Mouse (Mus musculus) layer of hippocampus, postnatal 10 days (tissue): ENCODE measurements around the gene Mixl1. TPM values are rescaled to one million over a fixed set of nuclear protein-coding genes. Genes with fewer than 3 reads are reported as not detected.

Source experiments
- DNase-seq, 2 experiments: peaks; one replicate each; pipeline ENCODE4 v3.0.0; 2021; ENCODE audit warnings: low spot score in 2 of 2
- long read RNA-seq: library from polyadenylated mRNA; stranded (forward); transcript quantifications from one replicate; pipeline ENCODE4 v2.0.0, GENCODE M21; 2023
- total RNA-seq, 2 experiments: library from RNA; stranded (reverse); gene quantifications; 2 replicates each; pipeline ENCODE4 v1.2.3; 2021

The Mixl1 gene
- total RNA-seq = not detected
- long read RNA-seq = 0 reads

DNA sequence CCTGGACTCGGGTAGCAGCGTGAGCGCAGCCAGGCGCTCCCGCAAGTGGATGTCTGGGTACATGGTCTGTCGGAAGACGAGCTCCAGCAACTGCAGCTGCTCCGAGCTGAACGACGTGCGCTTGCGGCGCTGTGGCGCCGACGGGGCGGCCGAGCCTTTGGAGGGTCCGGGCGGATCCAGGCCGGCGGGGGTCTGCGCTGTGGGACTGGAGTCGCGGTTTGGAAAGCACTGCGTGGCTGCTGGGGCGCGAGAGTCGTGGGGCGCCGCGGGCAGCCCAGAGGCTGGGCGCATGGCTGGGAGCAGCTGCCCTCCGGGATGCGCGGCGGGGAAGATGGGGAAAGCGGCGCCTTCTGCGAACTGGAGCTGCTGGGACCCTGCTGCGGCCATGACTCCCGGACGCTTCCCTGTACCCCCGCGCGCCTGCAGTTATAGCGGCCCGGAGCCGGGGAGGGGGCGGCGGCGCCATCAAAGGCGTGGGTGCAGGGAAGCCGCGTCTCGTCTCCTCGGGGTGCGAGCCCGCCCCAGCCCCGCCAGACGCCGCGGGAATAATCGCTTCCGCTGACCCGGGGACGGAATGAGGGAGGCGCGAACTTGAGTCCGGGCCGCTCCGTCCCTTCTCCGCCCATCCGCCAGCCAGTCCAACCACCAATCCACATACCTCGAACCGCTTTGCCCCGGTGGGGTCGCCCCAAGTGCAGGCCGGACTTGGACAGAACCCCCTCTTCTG lies at the start of gene Mixl1:
Gene Mixl1 (minus strand): TSS at position 409 of the 727 bp plus-strand sequence.
- peak in 1 of 2 experiments; percentile 12 for DNase-seq

DNA sequence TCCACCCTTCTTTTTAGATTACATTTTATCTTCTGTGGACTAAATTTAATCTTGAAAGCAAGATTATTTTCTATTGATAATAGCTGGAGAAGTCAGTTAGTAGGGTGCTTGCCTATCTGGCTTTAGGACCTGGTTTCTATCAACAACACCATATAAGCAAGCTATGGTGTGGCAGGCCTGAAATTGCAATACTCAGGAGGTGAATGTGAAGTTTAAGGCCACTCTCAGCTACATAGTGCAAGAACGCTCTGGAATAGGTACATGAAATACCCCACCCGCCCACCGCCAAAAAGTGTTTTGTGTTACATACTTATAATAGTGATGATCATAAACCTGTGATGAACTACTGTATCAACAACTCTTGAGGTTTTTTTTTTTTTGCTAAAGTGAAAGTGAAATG lies 32.4 kb upstream of the Mixl1 start:
- no peak for DNase-seq

DNA sequence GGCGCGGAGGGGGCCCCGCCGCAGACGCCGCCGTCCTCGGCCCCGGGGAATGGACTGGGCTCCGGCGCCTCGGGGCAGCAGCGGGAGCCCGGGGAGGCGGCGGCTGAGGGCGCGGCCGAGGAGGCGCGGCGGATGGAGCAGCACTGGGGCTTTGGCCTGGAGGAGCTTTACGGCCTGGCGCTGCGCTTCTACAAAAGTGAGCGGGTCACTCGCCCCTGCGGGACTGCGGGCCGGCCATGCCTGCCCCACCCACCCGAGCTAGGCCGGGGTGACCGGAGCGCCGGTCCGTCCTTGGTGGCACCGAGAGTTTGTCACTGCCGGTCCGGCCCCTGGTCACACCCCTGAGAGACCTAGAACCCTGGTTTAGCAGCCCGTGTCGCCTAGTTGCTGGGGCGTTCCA lies 29.3 kb upstream of the Mixl1 start:
- no peak for DNase-seq

DNA sequence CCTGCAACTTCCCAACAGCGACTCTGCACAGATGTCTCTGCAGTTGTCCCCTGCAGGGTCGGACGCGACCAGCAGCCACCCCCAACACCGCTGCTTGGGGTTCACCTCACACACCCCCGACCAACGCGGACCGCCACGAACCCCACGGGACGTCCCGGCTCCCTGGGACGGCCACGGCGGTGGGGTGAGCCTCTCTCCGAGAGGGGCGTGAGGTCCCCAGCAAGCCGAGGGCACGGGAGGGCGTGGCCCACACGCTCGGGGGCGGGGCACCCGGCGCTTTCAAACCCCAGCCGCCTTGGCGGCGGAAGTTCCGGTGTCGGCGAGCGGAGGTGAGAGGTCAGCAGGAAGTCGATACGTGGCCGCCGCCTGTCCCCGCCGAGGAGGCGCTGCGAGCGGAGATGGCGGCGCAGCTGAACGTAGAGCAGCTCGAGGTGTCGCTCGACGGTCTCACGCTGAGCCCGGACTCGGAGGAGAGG lies 28.9 kb upstream of the Mixl1 start, which contains the start of gene Acbd3:
Gene Acbd3 (plus strand): TSS at position 340 of the 476 bp plus-strand sequence.
- peak; percentile 85 to 92 for DNase-seq

DNA sequence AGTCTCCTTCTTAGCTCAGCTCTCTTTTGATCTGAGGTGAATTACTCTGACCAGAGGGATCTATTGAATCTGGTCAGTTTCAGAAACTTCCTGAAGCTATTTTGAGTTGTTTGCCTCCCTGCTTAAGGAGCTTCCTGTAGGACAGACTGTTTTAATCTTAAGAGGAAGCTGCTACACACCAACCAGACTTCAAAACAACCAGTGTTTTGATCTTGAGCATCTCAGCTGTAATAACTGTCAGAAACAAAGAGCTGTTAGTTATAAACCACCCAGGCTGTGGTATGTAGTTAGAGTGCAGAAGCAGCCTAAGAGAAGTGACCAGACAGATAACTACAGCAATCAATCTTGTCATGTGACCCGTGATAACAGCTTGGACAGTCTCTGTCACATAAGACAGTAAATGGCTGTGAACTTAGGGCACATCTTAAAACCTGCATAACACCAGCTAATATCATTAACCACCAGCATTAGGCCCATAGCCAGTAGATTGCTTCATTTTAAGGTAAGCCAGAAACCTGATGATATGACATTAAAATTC lies 26.9 kb upstream of the Mixl1 start:
- DNase-seq = no peak

DNA sequence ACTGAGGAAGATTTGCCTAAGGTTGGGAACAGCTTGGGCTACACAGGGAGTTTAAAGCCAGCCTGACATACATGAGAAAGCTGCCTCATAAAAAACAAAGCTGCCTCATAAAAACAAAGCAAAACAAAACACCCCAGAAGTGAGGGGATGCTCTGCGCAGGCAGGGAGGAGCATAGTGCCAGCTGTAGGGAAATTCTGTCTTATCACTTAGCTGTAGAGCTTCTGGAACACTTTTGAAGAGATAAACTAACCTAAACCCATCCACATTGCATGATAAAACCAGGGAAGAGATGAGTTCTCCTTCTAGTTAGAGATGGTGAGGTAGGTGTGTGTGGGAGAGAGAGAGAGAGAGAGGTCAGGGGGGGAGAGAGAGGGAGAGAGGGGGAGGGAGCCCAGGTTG lies 25.8 kb upstream of the Mixl1 start:
- no peak for DNase-seq

DNA sequence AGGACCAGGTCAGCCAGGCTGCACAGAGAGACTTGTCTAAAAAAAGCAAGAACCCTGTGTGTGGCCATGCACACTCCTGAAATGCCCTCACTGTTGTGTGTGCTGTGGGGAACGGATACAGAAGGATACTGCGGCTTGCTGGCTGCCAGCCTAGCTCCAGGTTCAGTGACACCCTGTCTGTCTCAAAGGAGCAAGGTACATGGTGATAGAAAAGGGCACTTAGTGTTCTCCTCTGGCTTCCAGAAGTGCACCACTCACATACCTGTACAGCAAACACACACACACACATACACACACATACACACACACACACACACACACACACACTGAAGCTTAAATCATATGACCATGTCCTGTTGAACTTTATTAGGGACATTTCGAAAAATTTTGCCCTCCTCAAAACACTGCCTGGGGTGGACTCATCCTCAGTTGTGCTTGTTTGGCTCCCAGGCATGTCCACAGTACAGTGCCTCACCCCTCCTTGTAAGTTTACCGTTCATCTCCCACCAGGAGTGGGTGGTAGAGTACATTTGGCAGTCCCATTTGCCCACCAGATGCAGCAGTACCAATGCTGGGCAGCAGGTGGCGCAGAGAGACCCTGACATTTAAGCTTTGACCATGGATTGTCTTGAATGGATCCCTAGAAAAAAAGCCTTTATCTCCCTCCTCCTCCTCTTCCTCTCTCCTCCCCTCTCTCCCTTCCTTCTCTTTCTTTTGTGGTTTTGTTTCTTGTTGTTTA lies 23.3 kb upstream of the Mixl1 start:
- peak; percentile 86 to 89 for DNase-seq

DNA sequence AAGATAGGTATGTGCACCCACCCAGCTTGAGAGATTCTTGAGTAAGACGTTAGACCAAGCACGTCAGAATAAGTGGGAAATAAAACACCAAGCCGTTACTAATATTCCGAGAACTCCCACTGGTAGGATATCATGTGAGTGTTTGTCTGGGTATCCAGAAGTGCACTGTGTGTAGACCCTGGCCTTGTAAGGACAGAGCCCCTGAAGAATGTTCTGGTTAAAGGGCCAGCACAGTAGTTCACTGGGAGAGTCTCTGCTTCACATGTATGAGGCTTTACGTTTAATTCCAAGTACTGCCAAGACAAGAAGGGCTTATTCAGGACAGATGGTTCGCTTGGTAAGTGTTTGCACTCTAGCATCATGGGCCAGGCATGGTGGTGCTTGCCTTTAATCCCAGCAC lies 22.6 kb upstream of the Mixl1 start:
- DNase-seq = no peak

DNA sequence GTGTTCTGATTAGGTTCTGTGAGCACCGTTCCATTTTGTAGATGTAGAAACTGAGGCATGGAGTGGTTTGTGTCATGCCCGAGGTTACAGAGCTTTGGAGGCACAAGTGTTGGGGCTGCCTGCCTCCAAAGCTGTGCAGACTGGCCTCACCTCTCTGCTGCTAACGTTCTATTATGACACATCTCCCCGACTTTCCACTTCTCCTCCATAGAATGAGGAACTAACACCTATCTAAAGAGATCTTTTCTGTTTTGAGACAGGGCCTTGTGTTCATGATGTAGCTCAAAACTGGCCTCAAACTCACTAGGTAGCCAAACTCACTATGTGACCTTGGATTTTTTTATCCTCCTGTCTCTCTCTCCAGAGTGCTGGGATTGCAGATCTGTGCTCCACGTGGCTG lies 21.9 kb upstream of the Mixl1 start:
- DNase-seq = no peak

DNA sequence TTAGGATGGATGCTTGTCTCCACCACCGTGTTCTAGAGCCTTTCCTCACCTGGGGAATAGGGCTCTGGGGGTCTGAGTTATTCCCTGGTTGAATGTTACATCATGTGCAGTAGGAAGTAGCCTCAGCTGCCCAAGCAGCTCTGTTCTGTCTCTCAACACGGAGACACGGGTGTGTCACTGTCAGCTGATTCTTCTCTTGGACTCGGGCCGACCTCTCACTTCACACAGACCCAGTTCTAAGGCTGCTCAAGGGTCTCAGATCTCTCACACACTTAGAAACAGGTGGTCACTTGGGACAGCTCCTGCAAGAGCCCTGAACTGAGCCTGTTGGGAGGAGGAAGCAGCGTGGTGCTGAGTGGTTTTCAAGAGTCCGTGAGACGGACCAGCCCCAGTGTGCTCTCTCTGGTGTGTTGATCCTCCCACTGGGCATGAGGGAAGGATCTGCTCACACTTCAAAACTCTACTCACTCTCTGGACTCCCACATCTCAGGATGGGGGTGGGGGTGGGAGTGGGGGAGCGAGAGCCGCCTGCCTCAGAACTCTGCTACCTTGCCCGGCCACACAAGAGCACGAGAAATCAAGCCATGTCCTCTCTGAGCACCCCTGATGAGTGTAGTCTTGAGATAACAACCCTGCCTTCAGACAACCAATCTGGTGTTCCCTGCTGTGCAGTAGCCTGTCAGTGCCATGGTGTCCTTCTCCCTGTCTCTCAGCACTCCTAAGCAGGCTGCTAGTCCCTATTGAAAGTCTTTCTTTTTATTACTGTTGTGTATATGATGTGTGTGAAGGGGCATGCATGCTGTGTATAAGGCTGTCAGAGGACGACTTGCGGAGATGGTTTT lies 12.3 kb upstream of the Mixl1 start:
- no peak for DNase-seq

DNA sequence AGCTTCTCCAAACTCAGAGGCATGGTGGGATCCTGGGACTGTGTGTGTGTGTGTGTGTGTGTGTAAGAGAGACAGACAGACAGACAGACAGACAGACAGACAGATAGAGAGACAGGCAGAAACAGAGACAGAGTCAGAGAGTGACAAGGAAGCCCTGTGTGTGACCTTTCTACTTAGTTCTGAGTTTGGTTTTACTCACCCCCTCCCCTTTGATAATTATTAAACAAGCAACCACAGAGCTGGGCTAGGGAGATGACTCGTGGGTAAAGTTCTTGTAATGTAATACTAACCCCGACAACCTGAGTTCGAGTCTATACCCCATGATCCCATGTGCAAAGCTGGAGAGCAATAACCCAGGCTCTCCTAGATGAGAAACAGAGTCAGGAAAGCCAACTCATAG lies 11.0 kb upstream of the Mixl1 start:
- DNase-seq = no peak

DNA sequence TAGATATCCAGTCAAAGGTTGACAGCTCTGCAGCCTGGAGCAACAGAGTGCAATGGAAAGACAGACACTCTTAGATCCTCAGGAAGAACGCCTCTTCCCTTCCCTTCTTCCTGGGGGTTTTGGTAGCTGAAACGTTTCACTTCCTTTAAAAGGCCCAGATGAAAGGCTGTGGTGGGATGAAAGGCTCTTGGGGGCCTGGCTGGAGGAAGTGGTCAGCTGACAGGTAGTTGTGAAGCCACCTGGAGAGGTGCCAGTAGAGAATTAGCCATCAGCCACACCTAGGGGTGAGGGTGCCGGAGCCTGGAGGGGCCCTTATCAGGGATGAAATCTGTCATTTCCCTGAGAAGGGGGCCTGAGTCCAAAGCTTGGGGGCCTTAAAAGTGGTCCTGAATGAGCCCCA lies 10.5 kb upstream of the Mixl1 start:
- no peak for DNase-seq

DNA sequence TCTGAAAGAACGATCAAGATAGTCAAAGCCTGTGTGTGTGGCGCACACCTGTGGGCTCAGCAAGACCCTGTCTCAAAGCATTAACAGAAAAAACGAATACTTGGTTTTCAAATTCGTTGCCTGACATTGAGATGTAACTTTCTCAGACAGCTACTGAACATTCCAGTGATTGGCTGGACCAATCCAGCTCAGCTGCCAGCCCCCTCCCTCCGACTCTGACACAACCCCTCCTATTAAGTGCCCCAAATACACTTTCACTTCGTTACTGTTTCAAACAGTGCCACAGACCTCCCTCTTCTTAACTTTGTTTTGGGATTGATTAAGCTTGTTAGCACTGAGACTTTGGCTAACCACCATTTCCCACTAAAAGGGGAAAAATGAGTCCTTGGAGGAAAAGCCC lies 6.6 kb upstream of the Mixl1 start:
- no peak for DNase-seq

DNA sequence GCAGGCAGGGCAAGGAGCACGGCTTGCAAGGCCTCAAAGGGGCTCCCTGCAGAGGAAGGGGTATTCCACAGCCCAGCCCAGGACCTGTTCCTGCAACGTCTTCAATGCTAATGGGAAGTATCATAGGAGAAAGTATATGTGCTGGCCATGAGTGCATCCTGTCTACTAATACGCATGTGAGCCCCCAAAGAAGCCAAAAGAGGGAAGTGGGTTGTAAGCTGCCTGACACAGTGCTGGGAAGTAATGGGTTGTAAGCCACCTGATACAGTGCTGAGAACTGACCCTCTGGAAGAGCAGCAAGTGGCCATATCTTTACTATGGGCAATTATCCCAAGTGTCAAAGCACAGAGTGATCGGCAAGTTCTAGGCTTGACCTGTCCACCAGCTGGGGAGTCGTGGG lies 1.2 kb upstream of the Mixl1 start:
- DNase-seq = no peak

DNA sequence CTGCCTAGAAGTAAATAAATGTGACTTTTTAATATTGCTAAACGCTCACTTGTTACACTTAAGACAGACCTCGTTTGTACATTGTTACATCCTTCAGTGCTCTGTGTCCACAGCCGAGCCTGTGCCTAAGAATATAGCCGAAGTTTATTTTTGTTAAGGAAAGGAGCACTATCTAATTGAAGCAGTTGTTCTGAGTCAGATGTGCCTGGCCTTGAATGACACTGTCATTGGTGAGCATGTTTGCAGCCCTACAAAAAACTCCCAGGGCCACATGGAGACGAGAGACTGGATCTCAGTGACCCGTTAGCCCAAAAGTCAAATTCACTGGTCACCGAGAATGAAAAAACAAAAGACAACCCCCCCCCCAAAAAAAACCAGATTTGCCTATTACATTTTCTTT lies 5.5 kb downstream of the Mixl1 start:
- DNase-seq = no peak

Other genes starting within 250 kb of the Mixl1 start
- 100 to 1,000 TPM; 192 to 204 TPM for gene Stum, start 213.5 kb downstream of the Mixl1 start, total RNA-seq
- 100 to 1,000 TPM; 128 to 133 TPM for gene Parp1, start 128.1 kb downstream of the Mixl1 start, total RNA-seq
- 1 to 10 TPM; 4.4 to 6.0 TPM for gene Lin9, start 55.9 kb downstream of the Mixl1 start, total RNA-seq
- 10 to 100 TPM; 32.8 TPM for gene Acbd3, start 29.0 kb upstream of the Mixl1 start, total RNA-seq
- 100 to 1,000 TPM; 476 to 478 TPM for gene H3f3a, start 116.9 kb upstream of the Mixl1 start, total RNA-seq
- 10 to 100 TPM; 20.9 to 22.4 TPM for gene Sde2, start 154.1 kb upstream of the Mixl1 start, total RNA-seq
- 10 to 100 TPM in 1 of 2 experiments, 1 to 10 TPM in 1; 8.7 to 10.2 TPM for gene Lefty2, start 196.1 kb upstream of the Mixl1 start, total RNA-seq
- 10 to 100 TPM; 29.6 to 31.4 TPM for gene Pycr2, start 207.3 kb upstream of the Mixl1 start, total RNA-seq
- gene Lefty1, start 238.0 kb upstream of the Mixl1 start, total RNA-seq = 1 to 10 TPM; 3.9 to 6.4 TPM
- gene Tmem63a, start 245.3 kb upstream of the Mixl1 start, total RNA-seq = 1 to 10 TPM; 3.7 to 3.8 TPM